Mouse (Mus musculus) NIH3T3 (cell line): Measurements from ENCODE around the gene Minpp1.
A peak's percentile ranks its signal among the peaks of the same experiment; 100 is the strongest.

Source experiments
- DNase-seq: peaks from one replicate; pipeline ENCODE4 v3.0.0-alpha.2; 2012; ENCODE audit warnings: low read depth

The Minpp1 gene

GRCm38 (mm10) chr19:32489166-32489895, 3.8 kb downstream of the Minpp1 start:
- no peak for DNase-seq

GRCm38 (mm10) chr19:32490976-32491375, 5.4 kb downstream of the Minpp1 start:
- no peak for DNase-seq

DNA sequence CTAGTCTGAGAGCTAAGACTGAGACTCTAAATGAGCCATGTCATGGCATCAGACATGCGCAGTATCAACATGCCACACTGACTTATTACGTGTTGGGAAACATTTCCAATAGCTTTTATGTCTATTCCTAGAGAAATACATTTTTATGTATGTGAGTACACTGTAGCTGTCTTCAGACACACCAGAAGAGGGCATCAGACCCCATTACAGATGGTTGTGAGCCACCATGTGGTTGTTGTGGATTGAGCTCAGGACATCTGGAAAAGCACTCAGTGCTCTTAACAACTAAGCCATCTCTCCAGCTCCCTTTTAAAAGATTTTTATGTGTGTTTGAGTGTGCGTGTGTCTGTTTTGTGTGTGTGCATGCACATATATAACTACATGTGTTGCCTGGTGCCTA, 6.8 kb downstream of the Minpp1 start:
- no peak for DNase-seq

DNA sequence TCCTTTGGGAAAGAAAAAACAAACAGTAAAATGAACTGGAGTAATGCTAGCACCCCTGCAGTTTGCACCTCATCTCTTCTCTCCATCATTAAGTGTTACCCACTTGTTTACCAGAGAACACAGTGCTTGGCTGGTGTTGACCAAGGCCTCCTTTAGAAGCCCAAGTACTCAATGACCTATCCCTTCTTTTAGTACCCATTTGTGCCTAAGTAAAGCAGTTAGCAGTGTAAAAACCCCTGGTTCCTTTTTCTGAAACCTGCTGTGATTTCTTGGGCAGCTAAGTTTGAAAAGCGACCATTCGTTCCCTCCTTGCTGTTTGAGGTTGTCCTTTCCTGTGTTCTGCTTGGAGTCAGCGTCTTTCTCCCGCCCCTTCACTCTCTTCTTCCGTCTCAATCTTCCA, 7.4 kb downstream of the Minpp1 start:
- no peak for DNase-seq

DNA sequence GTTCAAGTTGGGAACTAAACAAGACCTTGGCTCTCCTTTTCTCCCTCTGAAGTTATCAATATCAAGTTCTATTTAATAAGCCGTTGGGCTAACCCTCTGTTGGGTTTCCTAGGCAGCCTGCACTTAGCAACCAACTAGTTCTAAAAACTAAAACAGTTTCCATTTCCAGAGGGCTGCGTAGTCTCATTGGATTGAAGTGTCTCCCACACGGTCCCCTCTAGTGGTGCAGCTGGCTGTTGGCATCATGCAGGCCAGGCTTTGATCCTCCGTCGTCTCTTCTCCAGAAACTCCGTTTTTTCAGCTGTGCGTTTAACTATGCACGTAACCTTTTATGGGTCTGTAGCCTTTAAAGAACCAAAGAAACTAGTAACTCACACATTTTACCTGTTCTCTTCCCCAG, 7.9 kb downstream of the Minpp1 start:
- no peak for DNase-seq

- DNase-seq: no peak
Measured at GRCm38 (mm10) chr19:32494611-32495010, 9.0 kb downstream of the Minpp1 start.

GRCm38 (mm10) chr19:32495034-32495433, 9.5 kb downstream of the Minpp1 start:
- no peak for DNase-seq

DNA sequence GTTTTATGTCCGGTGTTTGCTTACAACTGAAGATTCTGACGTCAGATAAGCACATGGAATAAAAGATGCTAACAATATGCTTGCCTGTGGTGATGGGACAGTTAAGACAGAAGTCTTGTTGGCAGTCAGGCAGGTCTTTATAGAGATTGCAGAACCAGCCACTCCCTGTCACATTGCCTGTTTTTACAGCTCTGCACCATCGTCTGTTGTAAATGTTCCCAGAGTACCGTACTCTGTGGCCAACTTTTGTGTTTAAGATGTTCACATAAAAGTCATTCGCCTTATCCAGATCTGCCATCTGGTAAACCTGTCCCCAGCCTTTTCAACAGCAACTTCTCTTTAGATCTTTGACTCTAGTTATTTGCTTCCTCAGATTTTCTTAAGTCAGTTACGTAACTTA, 11.8 kb downstream of the Minpp1 start:
- DNase-seq: no peak

- DNase-seq: no peak
Measured at GRCm38 (mm10) chr19:32498002-32498401, 12.4 kb downstream of the Minpp1 start.

DNA sequence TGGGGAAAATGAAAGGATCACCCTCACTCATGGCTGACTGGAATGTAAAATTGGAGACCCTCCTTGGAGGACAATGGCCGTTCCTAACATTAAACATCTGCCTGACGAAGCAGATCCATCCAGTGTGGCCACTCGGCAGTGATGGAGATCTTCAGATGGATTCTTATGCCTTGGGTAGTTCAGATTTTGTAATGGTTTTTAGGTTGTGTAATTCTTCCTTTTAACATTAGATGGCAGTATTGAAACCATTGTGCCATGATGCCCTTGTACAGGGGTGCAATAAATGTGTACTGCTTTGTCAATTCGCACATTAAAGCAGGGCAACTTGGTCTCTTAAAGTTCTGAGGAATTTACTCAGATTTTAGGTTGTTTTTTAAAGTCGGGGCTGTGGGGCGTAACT, 15.8 kb downstream of the Minpp1 start:
- peak; percentile 67 for DNase-seq

DNA sequence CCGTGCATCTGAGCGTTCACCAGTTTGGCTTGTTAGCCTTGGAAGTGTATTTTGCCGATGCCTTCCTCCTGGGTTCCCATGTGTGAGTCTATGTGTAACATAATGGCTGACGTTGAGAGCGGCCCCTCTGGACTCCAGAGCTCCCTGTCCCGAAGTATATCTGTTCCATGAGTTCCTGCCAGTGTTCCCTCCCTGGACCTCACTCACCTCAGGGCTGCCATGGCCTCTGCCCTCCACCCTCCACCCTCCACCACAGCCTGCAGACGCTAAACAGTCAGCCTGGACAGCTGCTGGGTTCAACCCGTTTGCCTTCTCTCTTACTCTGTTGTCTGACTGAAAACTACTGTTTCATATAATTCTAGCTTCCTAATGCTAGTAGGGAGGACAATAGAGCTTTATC, 20.5 kb downstream of the Minpp1 start:
- DNase-seq: no peak

GRCm38 (mm10) chr19:32506514-32506913, 20.9 kb downstream of the Minpp1 start:
- DNase-seq: no peak

DNA sequence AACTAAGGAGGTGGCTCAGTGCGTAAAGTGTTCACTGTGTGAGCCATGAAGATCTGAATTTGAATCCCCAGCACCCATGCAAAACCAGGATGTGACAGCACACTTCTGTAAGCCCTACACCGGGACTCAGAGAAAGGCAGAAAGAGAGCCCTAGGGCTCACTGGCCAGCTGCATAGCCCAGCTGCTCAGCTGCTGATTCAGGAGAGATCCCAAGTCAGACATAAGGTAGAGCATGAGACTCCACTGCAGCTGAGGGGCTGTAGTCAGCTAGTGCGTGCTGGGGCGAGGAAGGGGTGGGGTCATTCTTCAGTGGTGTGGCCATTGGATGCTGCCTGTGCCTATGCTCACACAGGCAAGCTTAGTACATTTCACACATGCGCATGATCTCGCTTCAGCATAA, 21.5 kb downstream of the Minpp1 start:
- DNase-seq: no peak

- DNase-seq: no peak
Measured at GRCm38 (mm10) chr19:32507526-32507925, 22.0 kb downstream of the Minpp1 start.

GRCm38 (mm10) chr19:32510267-32510666, 24.7 kb downstream of the Minpp1 start:
- no peak for DNase-seq

- DNase-seq: no peak
Measured at GRCm38 (mm10) chr19:32510962-32511361, 25.4 kb downstream of the Minpp1 start.

- peak; percentile 41 for DNase-seq
Measured at GRCm38 (mm10) chr19:32512518-32512917, 26.9 kb downstream of the Minpp1 start.

GRCm38 (mm10) chr19:32516575-32516974, 31.0 kb downstream of the Minpp1 start:
- DNase-seq: no peak

GRCm38 (mm10) chr19:32521446-32521845, 35.9 kb downstream of the Minpp1 start:
- peak; percentile 45 for DNase-seq

- no peak for DNase-seq
Measured at GRCm38 (mm10) chr19:32522247-32522646, 36.7 kb downstream of the Minpp1 start.

DNA sequence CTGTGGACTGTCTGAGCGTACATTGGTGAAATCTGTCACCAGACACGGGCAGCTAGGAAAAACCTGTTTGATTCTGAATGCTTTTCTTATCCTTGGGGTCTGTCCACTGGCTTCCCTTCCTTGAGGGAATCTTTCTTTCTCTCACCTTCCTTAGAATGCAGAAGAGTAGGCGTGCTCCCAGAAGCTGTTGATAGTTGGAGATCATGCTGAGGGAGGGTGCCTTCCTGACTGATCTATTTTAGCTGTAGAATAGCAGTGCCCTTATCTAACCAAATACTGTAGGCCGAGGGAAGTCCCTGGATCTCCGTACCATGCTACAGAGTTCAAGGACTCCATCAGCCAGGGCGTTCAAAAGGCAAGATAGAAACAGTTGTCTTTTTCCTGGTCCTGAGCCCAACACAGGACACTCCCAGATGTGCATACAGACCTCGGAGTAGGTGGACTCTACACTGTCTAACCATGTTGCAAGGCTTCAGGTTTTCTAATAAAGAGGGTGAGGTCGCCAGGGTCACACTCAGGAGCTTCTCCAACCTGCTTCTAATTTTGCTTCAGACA, 37.3 kb downstream of the Minpp1 start:
- DNase-seq: no peak

- DNase-seq: no peak
Measured at GRCm38 (mm10) chr19:32523769-32524515, 38.4 kb downstream of the Minpp1 start.

DNA sequence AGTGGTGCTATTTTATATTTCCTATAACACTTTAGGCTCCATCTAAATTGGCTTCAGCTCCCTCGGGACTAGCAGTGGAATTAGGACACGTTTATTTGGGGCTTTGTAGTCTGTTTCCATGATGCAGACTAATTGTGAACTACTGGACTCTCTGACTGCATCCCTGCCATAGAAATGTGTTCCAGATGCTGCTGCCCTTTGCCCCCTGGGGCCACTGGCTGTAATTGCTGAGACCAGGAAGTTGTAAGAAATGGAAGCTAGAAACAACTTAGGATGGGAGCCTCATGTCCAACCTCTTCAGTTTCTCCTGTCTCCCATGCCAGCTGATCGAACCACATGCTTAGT, 38.9 kb downstream of the Minpp1 start:
- no peak for DNase-seq
